Mouse (Mus musculus) right cerebral cortex, adult 2 months (tissue): ENCODE measurements around the gene Gdap2.

ENCODE experiments used
- DNase-seq, 2 experiments: peaks; one replicate each; pipeline ENCODE4 v3.0.0; 2021 to 2022; ENCODE audit warnings: low spot score in 2 of 2

Gdap2 gene

DNA sequence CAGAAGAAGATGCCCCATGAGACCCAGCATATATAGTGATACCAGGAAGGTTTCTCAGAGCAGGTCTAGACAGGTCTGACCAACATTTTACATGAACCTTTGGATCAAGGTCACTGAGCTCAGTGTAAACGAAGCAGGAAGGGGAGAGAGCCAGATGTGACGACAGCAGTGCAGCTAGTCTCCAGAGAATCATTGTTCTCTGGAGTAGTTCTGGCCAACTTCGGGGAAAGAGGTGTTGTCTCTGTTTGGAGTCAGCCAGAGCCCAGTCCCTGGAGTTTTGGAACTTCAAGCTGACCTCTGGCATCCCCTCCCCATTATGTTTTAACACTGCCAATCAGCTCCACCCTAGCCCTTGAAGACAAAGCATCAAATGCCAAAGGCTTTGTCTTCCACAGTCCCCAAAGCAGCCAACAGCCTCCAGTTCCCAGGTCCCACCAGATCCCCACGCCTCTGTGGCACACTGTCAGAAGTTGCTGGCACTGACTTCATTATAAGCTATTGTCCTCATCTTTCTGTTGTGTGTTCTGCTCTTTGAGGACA lies 84.2 kb downstream of the Gdap2 start:
- DNase-seq, result no peak
